Mouse (Mus musculus) central nervous system, embryonic 11.5 days (tissue): Measurements from ENCODE around the gene Smurf1. TPM values are rescaled to one million over a fixed set of nuclear protein-coding genes. Genes with fewer than 3 reads are reported as not detected.

Experiments used
- polyA plus RNA-seq: library from polyadenylated mRNA; depleted of rRNA; stranded (reverse); fragments of >200 nt; gene quantifications from 2 replicates; pipeline ENCODE4 v1.2.3, GENCODE M21; 2012; rRNA removed

The Smurf1 gene
- polyA plus RNA-seq = 18.4 and 26.0 TPM in 2 replicates

DNA sequence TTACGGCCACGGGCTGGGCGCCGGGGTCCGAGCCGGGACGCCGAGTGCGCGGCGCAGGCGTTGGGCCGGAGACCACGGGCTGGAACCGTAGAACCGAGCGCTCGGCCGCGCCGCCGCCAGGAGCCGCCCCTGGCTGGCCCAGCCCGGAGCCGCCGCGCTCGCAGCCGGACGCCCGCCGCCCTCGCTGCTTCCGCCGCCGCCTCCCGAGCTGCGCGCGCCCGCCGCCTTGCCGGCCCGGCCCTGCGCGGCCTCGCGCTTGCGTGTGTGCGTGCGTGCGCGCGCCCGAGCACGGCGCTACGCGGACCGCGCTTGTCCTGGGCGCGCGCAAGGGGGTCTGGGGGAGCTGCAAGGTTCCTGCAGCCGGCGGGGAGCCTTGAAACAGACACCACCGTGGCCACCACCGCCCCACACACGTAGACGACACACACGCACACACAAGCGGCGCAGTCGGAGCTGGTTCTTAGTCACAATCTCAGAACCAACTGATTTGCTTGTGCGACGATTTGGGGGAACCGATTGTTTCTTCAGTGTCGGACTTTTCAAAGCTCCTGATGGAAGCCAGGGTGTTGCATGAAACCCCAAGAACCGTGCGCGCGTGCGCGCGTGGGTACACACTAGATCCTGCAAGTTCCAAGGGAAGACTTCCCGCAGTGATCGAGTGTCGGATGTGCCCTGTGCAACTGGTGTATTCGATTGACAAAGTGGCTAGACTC, at the start of gene Smurf1:
Gene Smurf1 (minus strand): TSS at position 209 of the 713 bp plus-strand sequence.

Other genes with a start within 250 kb of the Smurf1 start
- gene Tmem130, start 204.0 kb downstream of the Smurf1 start, polyA plus RNA-seq = 13.5 and 14.0 TPM in 2 replicates
- gene Trrap, start 198.1 kb downstream of the Smurf1 start, polyA plus RNA-seq = 148 and 155 TPM in 2 replicates
- gene Gm4871, start 66.9 kb upstream of the Smurf1 start, polyA plus RNA-seq = not detected in 2 replicates
- gene 1700018F24Rik, start 77.1 kb upstream of the Smurf1 start, polyA plus RNA-seq = not detected in 2 replicates
- 112 and 159 TPM in 2 replicates for gene Arpc1a, start 118.0 kb upstream of the Smurf1 start, polyA plus RNA-seq
- 0.05 TPM in 1 of 2 replicates, not detected in the other for gene Kpna7, start 118.2 kb upstream of the Smurf1 start, polyA plus RNA-seq
- gene Arpc1b, start 148.4 kb upstream of the Smurf1 start, polyA plus RNA-seq = 53.9 and 97.4 TPM in 2 replicates
- 156 and 235 TPM in 2 replicates for gene Pdap1, start 174.4 kb upstream of the Smurf1 start, polyA plus RNA-seq
- gene Bud31, start 174.5 kb upstream of the Smurf1 start, polyA plus RNA-seq = 194 and 448 TPM in 2 replicates
- gene Ptcd1, start 201.3 kb upstream of the Smurf1 start, polyA plus RNA-seq = 11.6 and 14.5 TPM in 2 replicates
- 73.0 and 79.8 TPM in 2 replicates for gene Cpsf4, start 201.4 kb upstream of the Smurf1 start, polyA plus RNA-seq
- gene Atp5j2, start 226.2 kb upstream of the Smurf1 start, polyA plus RNA-seq = 372 and 404 TPM in 2 replicates
- 4.7 and 5.0 TPM in 2 replicates for gene Zkscan14, start 236.0 kb upstream of the Smurf1 start, polyA plus RNA-seq
- 9.9 and 13.2 TPM in 2 replicates for gene Zkscan5, start 238.7 kb upstream of the Smurf1 start, polyA plus RNA-seq